Mouse (Mus musculus): ENCODE results near the gene Cpa1.

GRCm38 (mm10) chr6:30694209-30694608 lies 55.2 kb downstream of the Cpa1 start:
- TF ChIP-seq POLR2A (IDR thresholded peaks at IDR 0.05; ENCODE audit: low read depth, low read length), result no peak
- TF ChIP-seq CTCF (IDR thresholded peaks at IDR 0.05; ENCODE audit: extremely low read depth, insufficient read depth, insufficient read length, insufficient replicate concordance), result no peak
